Mouse (Mus musculus) midbrain, embryonic 16.5 days (tissue): ENCODE measurements around the gene Cd52. TPM values are rescaled to one million over a fixed set of nuclear protein-coding genes. Genes with fewer than 3 reads are reported as not detected.

Source experiments
- ATAC-seq: fragments of 200-750 bp; cut with Nextera tagmentation; 2 replicates; pipeline ENCODE4 v1.8.0; 2017; ENCODE audit warnings: moderate TSS enrichment
- H3K27ac ChIP-seq: fragments of 300-500 bp; sonication (generic); 2 replicates; pipeline ENCODE4 v1.5.1; 2014; ENCODE audit warnings: mild to moderate bottlenecking, low read length, mixed read lengths
- H3K27me3 ChIP-seq: fragments of 300-500 bp; sonication (generic); 2 replicates; pipeline ENCODE4 v1.6.1; 2014; ENCODE audit warnings: low read depth, low read length, mixed read lengths; ENCODE audit not compliant: control insufficient read depth, insufficient read depth
- H3K36me3 ChIP-seq: fragments of 300-500 bp; sonication (generic); 2 replicates; pipeline ENCODE4 v1.6.1; 2014; ENCODE audit warnings: mild to moderate bottlenecking, low read length, moderate library complexity, mixed read lengths; ENCODE audit not compliant: control insufficient read depth, insufficient read depth
- H3K4me1 ChIP-seq: fragments of 300-500 bp; sonication (generic); 2 replicates; pipeline ENCODE4 v1.6.1; 2014; ENCODE audit warnings: mild to moderate bottlenecking, low read length, mixed read lengths; ENCODE audit not compliant: control insufficient read depth, insufficient read depth
- H3K4me2 ChIP-seq: fragments of 300-500 bp; sonication (generic); 2 replicates; pipeline ENCODE4 v1.6.1; 2014; ENCODE audit warnings: mild to moderate bottlenecking, low read length, mixed read lengths
- H3K4me3 ChIP-seq: fragments of 300-500 bp; sonication (generic); 2 replicates; pipeline ENCODE4 v1.5.1; 2014; ENCODE audit warnings: low read depth, mild to moderate bottlenecking, low read length, moderate library complexity, mixed read lengths
- H3K9ac ChIP-seq: fragments of 300-500 bp; sonication (generic); 2 replicates; pipeline ENCODE4 v1.6.1; 2014; ENCODE audit warnings: low read depth, low read length, mixed read lengths
- H3K9me3 ChIP-seq: fragments of 300-500 bp; sonication (generic); replicated peaks from 2 replicates; pipeline ENCODE4 v1.6.1; 2014; ENCODE audit warnings: mild to moderate bottlenecking, low read length, mixed read lengths; ENCODE audit not compliant: control insufficient read depth, poor library complexity, severe bottlenecking
- WGBS: fragments of 180-500 bp; shearing (Covaris S2); extraction: QIAGEN DNeasy Blood & Tissue Kit; methylation state at CpG from one replicate; pipeline ENCODE4 v1.1.7; 2014; 5-methylcytosine and 5-hydroxymethylcytosine counted together
- polyA plus RNA-seq: library from polyadenylated mRNA; unstranded; fragments of >200 nt; fragmentation: Nextera tagmentation; extraction: Ambion mirVana; gene quantifications from 2 replicates; pipeline ENCODE4 v1.2.1, GENCODE M21; 2015

Gene Cd52
- polyA plus RNA-seq, 1 experiment from 2014 or later: 2.1 TPM

GRCm38 (mm10) chr4:134068793-134069580 is 25.9 kb downstream of the Cd52 start:
- no peak for ATAC-seq
- 88% methylated on average over 4 of the region's 4 CpGs for WGBS
- H3K27ac ChIP-seq: no peak overlapping the region
- no peak overlapping the region for H3K4me3 ChIP-seq
- H3K27me3 ChIP-seq: peaks cover 6% of the 10 kb centered on the region; the same call in 1 of the 2 replicates
- no peak overlapping the region for H3K4me2 ChIP-seq
- H3K9me3 ChIP-seq: no peaks in the 10 kb centered on the region
- H3K4me1 ChIP-seq: no peaks in the 10 kb centered on the region
- H3K9ac ChIP-seq: no peak overlapping the region
- H3K36me3 ChIP-seq: no peaks in the 10 kb centered on the region

GRCm38 (mm10) chr4:134067833-134068544 is 26.9 kb downstream of the Cd52 start:
- H3K27me3 ChIP-seq: peaks cover 6% of the 10 kb centered on the region; the same call in 1 of the 2 replicates
- no peak overlapping the region for H3K4me2 ChIP-seq
- no peak for ATAC-seq
- H3K27ac ChIP-seq: no peak overlapping the region
- no peaks in the 10 kb centered on the region for H3K4me1 ChIP-seq
- WGBS: 88% methylated on average over 7 of the region's 7 CpGs
- no peaks in the 10 kb centered on the region for H3K36me3 ChIP-seq
- H3K9me3 ChIP-seq: no peaks in the 10 kb centered on the region
- no peak overlapping the region for H3K9ac ChIP-seq
- no peak overlapping the region for H3K4me3 ChIP-seq

- H3K27me3 ChIP-seq: peaks cover 6% of the 10 kb centered on the region; the same call in 1 of the 2 replicates
- no peak for ATAC-seq
Observed at GRCm38 (mm10) chr4:134067383-134067782, 27.5 kb downstream of the Cd52 start.

GRCm38 (mm10) chr4:134065431-134066004 is 29.4 kb downstream of the Cd52 start:
- H3K4me1 ChIP-seq: no peaks in the 10 kb centered on the region
- H3K27me3 ChIP-seq: peaks cover 6% of the 10 kb centered on the region; the same call in 1 of the 2 replicates
- no peak overlapping the region for H3K4me2 ChIP-seq
- no peak for ATAC-seq
- H3K9ac ChIP-seq: no peak overlapping the region
- H3K9me3 ChIP-seq: no peaks in the 10 kb centered on the region
- H3K27ac ChIP-seq: no peak overlapping the region
- no peak overlapping the region for H3K4me3 ChIP-seq
- no peaks in the 10 kb centered on the region for H3K36me3 ChIP-seq
- 27% methylated on average over 20 of the region's 23 CpGs for WGBS

More at GRCm38 (mm10) chr4:134067383-134067782, 27.5 kb downstream of the Cd52 start:
- H3K36me3 ChIP-seq: no peaks in the 10 kb centered on the region
- H3K9me3 ChIP-seq: no peaks in the 10 kb centered on the region
- H3K4me3 ChIP-seq: no peak overlapping the region
- 89% methylated on average over 8 of the region's 8 CpGs for WGBS
- H3K9ac ChIP-seq: no peak overlapping the region
- H3K4me2 ChIP-seq: no peak overlapping the region
- H3K4me1 ChIP-seq: no peaks in the 10 kb centered on the region
- H3K27ac ChIP-seq: no peak overlapping the region

GRCm38 (mm10) chr4:134062561-134062960 is 32.3 kb downstream of the Cd52 start:
- ATAC-seq: no peak
- Histone ChIP-seq H3K4me3 (no peak overlapping the region), H3K36me3 (no peaks in the 10 kb centered on the region), H3K4me1 (no peaks in the 10 kb centered on the region), H3K9ac (no peak overlapping the region), H3K9me3 (no peaks in the 10 kb centered on the region), H3K4me2 (no peak overlapping the region), H3K27ac (no peak overlapping the region), H3K27me3 (peaks cover 6% of the 10 kb centered on the region; the same call in 1 of the 2 replicates)
- 77% methylated on average over 8 of the region's 8 CpGs for WGBS

GRCm38 (mm10) chr4:134061944-134062446 is 32.9 kb downstream of the Cd52 start:
- no peak for ATAC-seq
- Histone ChIP-seq H3K27ac (no peak overlapping the region), H3K9ac (no peak overlapping the region), H3K4me3 (no peak overlapping the region), H3K9me3 (no peaks in the 10 kb centered on the region), H3K4me2 (no peak overlapping the region), H3K4me1 (no peaks in the 10 kb centered on the region), H3K36me3 (no peaks in the 10 kb centered on the region), H3K27me3 (peaks cover 6% of the 10 kb centered on the region; the same call in 1 of the 2 replicates)
- WGBS: 52% methylated on average over 8 of the region's 8 CpGs

GRCm38 (mm10) chr4:134061166-134061830 is 33.6 kb downstream of the Cd52 start:
- Histone ChIP-seq H3K27me3 (peaks cover 6% of the 10 kb centered on the region; the same call in 1 of the 2 replicates), H3K4me1 (no peaks in the 10 kb centered on the region), H3K9me3 (no peaks in the 10 kb centered on the region), H3K4me3 (no peak overlapping the region), H3K36me3 (no peaks in the 10 kb centered on the region), H3K9ac (no peak overlapping the region), H3K4me2 (no peak overlapping the region), H3K27ac (no peak overlapping the region)
- ATAC-seq: no peak
- 63% methylated on average over 18 of the region's 18 CpGs for WGBS

- H3K27me3 ChIP-seq: peaks cover 3% of the 10 kb centered on the region; the same call in 1 of the 2 replicates
Observed at GRCm38 (mm10) chr4:134060135-134060865, 34.6 kb downstream of the Cd52 start, which contains the start of gene Crybg2. Crybg2 (plus strand) TSS chr4:134060815.

More at GRCm38 (mm10) chr4:134060135-134060865, 34.6 kb downstream of the Cd52 start, which contains the start of gene Crybg2:
- WGBS: 51% methylated on average over 28 of the region's 28 CpGs
- ATAC-seq: no peak
- Histone ChIP-seq H3K4me3 (no peak within 1 kb of the TSS), H3K4me1 (no peaks in the 10 kb centered on the region), H3K9me3 (no peaks in the 10 kb centered on the region), H3K36me3 (no peaks in the 10 kb centered on the region), H3K4me2 (no peak within 1 kb of the TSS), H3K9ac (no peak within 1 kb of the TSS), H3K27ac (no peak within 1 kb of the TSS)
